Mouse (Mus musculus) stomach, embryonic 15.5 days (tissue): ENCODE data around the gene Parg. TPM values are rescaled to one million over a fixed set of nuclear protein-coding genes. Genes with fewer than 3 reads are reported as not detected.

Experiments used
- ATAC-seq: fragments of 200-750 bp; cut with Nextera tagmentation; 2 replicates; pipeline ENCODE4 v1.8.0; 2017; ENCODE audit warnings: low read depth, moderate number of reproducible peaks, moderate TSS enrichment; ENCODE audit not compliant: insufficient read depth, low FRiP score
- H3K27ac ChIP-seq: fragments of 300-500 bp; sonication (generic); 2 replicates; pipeline ENCODE4 v1.5.1; 2015; ENCODE audit warnings: mild to moderate bottlenecking, inconsistent platforms
- H3K27me3 ChIP-seq: fragments of 300-500 bp; sonication (generic); replicated peaks from 2 replicates; pipeline ENCODE4 v1.6.1; 2015; ENCODE audit warnings: inconsistent platforms
- H3K36me3 ChIP-seq: fragments of 300-500 bp; sonication (generic); 2 replicates; pipeline ENCODE4 v1.6.1; 2015; ENCODE audit warnings: inconsistent platforms
- H3K4me1 ChIP-seq: fragments of 300-500 bp; sonication (generic); 2 replicates; pipeline ENCODE4 v1.6.1; 2015; ENCODE audit warnings: inconsistent platforms
- H3K4me2 ChIP-seq: fragments of 300-500 bp; sonication (generic); 2 replicates; pipeline ENCODE4 v1.6.1; 2015; ENCODE audit warnings: mild to moderate bottlenecking, inconsistent platforms
- H3K4me3 ChIP-seq: fragments of 300-500 bp; sonication (generic); replicated peaks from 2 replicates; pipeline ENCODE4 v1.5.1; 2015; ENCODE audit warnings: inconsistent platforms
- H3K9ac ChIP-seq: fragments of 300-500 bp; sonication (generic); 2 replicates; pipeline ENCODE4 v1.6.1; 2015; ENCODE audit warnings: inconsistent platforms
- H3K9me3 ChIP-seq: fragments of 300-500 bp; sonication (generic); 2 replicates; pipeline ENCODE4 v1.6.1; 2016; ENCODE audit warnings: inconsistent platforms
- WGBS: fragments of 180-500 bp; shearing (Covaris S2); methylation state at CpG from one replicate; pipeline ENCODE4 v1.1.7; 2015; 5-methylcytosine and 5-hydroxymethylcytosine counted together
- polyA plus RNA-seq: library from polyadenylated mRNA; unstranded; fragments of >200 nt; fragmentation: Nextera tagmentation; extraction: Ambion mirVana; gene quantifications from 2 replicates; pipeline ENCODE4 v1.2.1, GENCODE M21; 2015

The Parg gene
- polyA plus RNA-seq, 1 experiment from 2014 or later, result 41.6 TPM

GRCm38 (mm10) chr14:32268999-32269398, 67.2 kb downstream of the Parg start:
- Histone ChIP-seq H3K9ac (no peak overlapping the region), H3K4me2 (no peak overlapping the region), H3K36me3 (no peaks in the 10 kb centered on the region), H3K9me3 (no peaks in the 10 kb centered on the region), H3K4me1 (no peaks in the 10 kb centered on the region), H3K27me3 (no peaks in the 10 kb centered on the region), H3K27ac (no peak overlapping the region), H3K4me3 (no peak overlapping the region)
- ATAC-seq, result no peak
- WGBS, result 60% methylated on average over 2 of the region's 2 CpGs

- 90% methylated on average over 4 of the region's 4 CpGs for WGBS
- Histone ChIP-seq H3K27ac (no peak overlapping the region), H3K4me3 (no peak overlapping the region), H3K4me2 (no peak overlapping the region), H3K9ac (no peak overlapping the region), H3K4me1 (no peaks in the 10 kb centered on the region), H3K36me3 (no peaks in the 10 kb centered on the region), H3K27me3 (no peaks in the 10 kb centered on the region), H3K9me3 (no peaks in the 10 kb centered on the region)
- ATAC-seq, result no peak
Observed at GRCm38 (mm10) chr14:32269589-32269988, 67.8 kb downstream of the Parg start.

- Histone ChIP-seq H3K4me1 (no peaks in the 10 kb centered on the region), H3K27ac (no peak overlapping the region), H3K9ac (no peak overlapping the region), H3K27me3 (no peaks in the 10 kb centered on the region), H3K4me2 (no peak overlapping the region), H3K4me3 (no peak overlapping the region), H3K36me3 (peaks cover 6% of the 10 kb centered on the region; the same call in 1 of the 2 replicates), H3K9me3 (no peaks in the 10 kb centered on the region)
- WGBS, result 78% methylated on average over 12 of the region's 12 CpGs
- ATAC-seq, result no peak
Observed at GRCm38 (mm10) chr14:32301622-32302021, 99.9 kb downstream of the Parg start.

GRCm38 (mm10) chr14:32302423-32302822, 100.7 kb downstream of the Parg start:
- H3K4me3 ChIP-seq, result no peak overlapping the region
- no peak overlapping the region for H3K9ac ChIP-seq
- H3K36me3 ChIP-seq, result peaks cover 6% of the 10 kb centered on the region; the same call in 1 of the 2 replicates
- no peaks in the 10 kb centered on the region for H3K9me3 ChIP-seq
- H3K4me1 ChIP-seq, result no peaks in the 10 kb centered on the region
- H3K27me3 ChIP-seq, result no peaks in the 10 kb centered on the region
- ATAC-seq, result no peak
- WGBS, result 52% methylated on average over 7 of the region's 7 CpGs
- no peak overlapping the region for H3K27ac ChIP-seq
- no peak overlapping the region for H3K4me2 ChIP-seq

GRCm38 (mm10) chr14:32304921-32305320, 103.2 kb downstream of the Parg start:
- no peaks in the 10 kb centered on the region for H3K27me3 ChIP-seq
- no peaks in the 10 kb centered on the region for H3K36me3 ChIP-seq
- no peak for ATAC-seq
- H3K27ac ChIP-seq, result no peak overlapping the region
- H3K4me1 ChIP-seq, result no peaks in the 10 kb centered on the region
- H3K9ac ChIP-seq, result no peak overlapping the region
- no peak overlapping the region for H3K4me3 ChIP-seq
- no peak overlapping the region for H3K4me2 ChIP-seq
- no peaks in the 10 kb centered on the region for H3K9me3 ChIP-seq
- WGBS, result 81% methylated on average over 8 of the region's 8 CpGs

GRCm38 (mm10) chr14:32309876-32310275, 108.1 kb downstream of the Parg start:
- Histone ChIP-seq H3K9ac (no peak overlapping the region), H3K36me3 (no peaks in the 10 kb centered on the region), H3K4me1 (no peaks in the 10 kb centered on the region), H3K4me2 (no peak overlapping the region), H3K9me3 (no peaks in the 10 kb centered on the region), H3K27ac (no peak overlapping the region), H3K27me3 (no peaks in the 10 kb centered on the region), H3K4me3 (no peak overlapping the region)
- no peak for ATAC-seq
- 44% methylated on average over 8 of the region's 8 CpGs for WGBS

- Histone ChIP-seq H3K4me3 (no peak overlapping the region), H3K27ac (no peak overlapping the region), H3K36me3 (no peaks in the 10 kb centered on the region), H3K9me3 (no peaks in the 10 kb centered on the region), H3K4me1 (no peaks in the 10 kb centered on the region), H3K27me3 (no peaks in the 10 kb centered on the region), H3K4me2 (no peak overlapping the region), H3K9ac (no peak overlapping the region)
- ATAC-seq, result no peak
- WGBS, result 89% methylated on average over 2 of the region's 2 CpGs
Observed at GRCm38 (mm10) chr14:32311381-32312035, 109.8 kb downstream of the Parg start.

- Histone ChIP-seq H3K9me3 (no peaks in the 10 kb centered on the region), H3K27ac (no peak overlapping the region), H3K36me3 (no peaks in the 10 kb centered on the region), H3K4me1 (peaks cover 5% of the 10 kb centered on the region; the same call in 1 of the 2 replicates), H3K27me3 (no peaks in the 10 kb centered on the region), H3K4me3 (no peak overlapping the region), H3K9ac (no peak overlapping the region), H3K4me2 (no peak overlapping the region)
- 9% methylated on average over 4 of the region's 4 CpGs for WGBS
- ATAC-seq, result no peak
Observed at GRCm38 (mm10) chr14:32317822-32318221, 116.1 kb downstream of the Parg start.

GRCm38 (mm10) chr14:32321732-32322685, 120.3 kb downstream of the Parg start, which contains the start of gene Ogdhl:
TSS of gene Ogdhl (plus strand) at chr14:32322019.
- ATAC-seq, result peak; percentile 80
- no peaks in the 10 kb centered on the region for H3K36me3 ChIP-seq
- WGBS, result 3% methylated on average over 50 of the region's 50 CpGs
- peak within 1 kb of the TSS; percentile 84 for H3K4me2 ChIP-seq
- H3K9me3 ChIP-seq, result no peaks in the 10 kb centered on the region
- peak within 1 kb of the TSS; percentile 11; the same call in 1 of the 2 replicates for H3K9ac ChIP-seq
- peak within 1 kb of the TSS; percentile 61 for H3K4me3 ChIP-seq
- H3K27ac ChIP-seq, result no peak within 1 kb of the TSS
- H3K27me3 ChIP-seq, result no peaks in the 10 kb centered on the region
- peaks cover 5% of the 10 kb centered on the region; the same call in 1 of the 2 replicates for H3K4me1 ChIP-seq

GRCm38 (mm10) chr14:32323221-32323620, 121.5 kb downstream of the Parg start:
- no peak for ATAC-seq
- H3K9me3 ChIP-seq, result no peaks in the 10 kb centered on the region
- H3K36me3 ChIP-seq, result no peaks in the 10 kb centered on the region
- peaks cover 5% of the 10 kb centered on the region; the same call in 1 of the 2 replicates for H3K4me1 ChIP-seq
- no peaks in the 10 kb centered on the region for H3K27me3 ChIP-seq
- H3K4me2 ChIP-seq, result no peak overlapping the region
- H3K9ac ChIP-seq, result no peak overlapping the region
- H3K27ac ChIP-seq, result no peak overlapping the region
- H3K4me3 ChIP-seq, result no peak overlapping the region
- WGBS, result 86% methylated on average over 5 of the region's 5 CpGs

- no peak overlapping the region for H3K4me3 ChIP-seq
- H3K9ac ChIP-seq, result no peak overlapping the region
- no peak overlapping the region for H3K4me2 ChIP-seq
- no peaks in the 10 kb centered on the region for H3K9me3 ChIP-seq
- peaks cover 2% of the 10 kb centered on the region; the same call in 1 of the 2 replicates for H3K4me1 ChIP-seq
- ATAC-seq, result no peak
- no peaks in the 10 kb centered on the region for H3K27me3 ChIP-seq
- no peaks in the 10 kb centered on the region for H3K36me3 ChIP-seq
- WGBS, result 82% methylated on average over 9 of the region's 9 CpGs
- H3K27ac ChIP-seq, result no peak overlapping the region
Observed at GRCm38 (mm10) chr14:32327366-32327765, 125.6 kb downstream of the Parg start.
